Mouse (Mus musculus) erythroblast, embryonic 14.5 days (primary cell): ENCODE results near the gene Mcur1.

ENCODE experiments used
- GATA1 ChIP-seq: IDR thresholded peaks from 2 replicates; pipeline ENCODE4 v1.6.1; 2012; ENCODE audit warnings: low read length, inconsistent platforms, mixed read lengths
- TAL1 ChIP-seq: IDR thresholded peaks from 3 replicates; pipeline ENCODE4 v1.6.1; 2012; ENCODE audit warnings: low read length, inconsistent platforms, mixed read lengths

DNA sequence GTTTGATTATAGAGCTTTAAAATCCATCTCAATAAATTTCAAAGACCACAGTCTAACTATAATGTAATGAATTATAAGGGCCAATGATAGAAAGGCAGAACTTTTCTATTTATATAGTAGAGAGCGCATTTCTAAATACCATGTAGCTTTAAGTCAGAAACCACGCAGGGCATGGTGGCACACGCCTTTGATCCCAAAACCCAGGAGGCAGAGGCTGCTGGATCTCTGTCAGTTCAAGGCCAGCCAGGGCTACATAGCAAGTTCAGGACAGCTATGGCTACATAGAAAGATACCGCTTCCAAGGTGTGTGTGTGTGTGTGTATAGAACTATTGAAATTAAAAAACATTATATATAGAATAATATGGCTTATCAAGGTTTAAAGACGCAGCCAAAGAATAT, 20.7 kb upstream of the Mcur1 start:
- TF ChIP-seq TAL1 (no peak), GATA1 (no peak)
